Mouse (Mus musculus) lung, adult 2 months (tissue): ENCODE data around the gene Olfr318.
"Not testable (repeated sequence)": the region's sequence is repeated elsewhere in the genome, so short reads cannot be mapped to it uniquely, and the experiment has no call there.

Experiments used
- CTCF ChIP-seq: fragments of 200-500 bp; IDR thresholded peaks from 2 replicates; pipeline ENCODE4 v1.5.1; 2011; ENCODE audit warnings: mild to moderate bottlenecking, low read length, control low read depth; ENCODE audit not compliant: insufficient read depth
- POLR2A ChIP-seq: fragments of 200-500 bp; IDR thresholded peaks from 2 replicates; pipeline ENCODE4 v1.6.1; 2011; ENCODE audit warnings: low read depth, mild to moderate bottlenecking, control low read depth, low read length, borderline replicate concordance; ENCODE audit errors: extremely low read depth

GRCm38 (mm10) chr11:58751096-58751495, 27.3 kb upstream of the Olfr318 start:
- TF ChIP-seq CTCF, POLR2A: not testable (repeated sequence)
